Mouse (Mus musculus): Measurements from ENCODE around the gene Psrc1. TPM values are rescaled to one million over a fixed set of nuclear protein-coding genes. Genes with fewer than 3 reads are reported as not detected.

The Psrc1 gene
- polyA plus RNA-seq, 1 experiment from 2014 or later = 34.9 TPM

DNA sequence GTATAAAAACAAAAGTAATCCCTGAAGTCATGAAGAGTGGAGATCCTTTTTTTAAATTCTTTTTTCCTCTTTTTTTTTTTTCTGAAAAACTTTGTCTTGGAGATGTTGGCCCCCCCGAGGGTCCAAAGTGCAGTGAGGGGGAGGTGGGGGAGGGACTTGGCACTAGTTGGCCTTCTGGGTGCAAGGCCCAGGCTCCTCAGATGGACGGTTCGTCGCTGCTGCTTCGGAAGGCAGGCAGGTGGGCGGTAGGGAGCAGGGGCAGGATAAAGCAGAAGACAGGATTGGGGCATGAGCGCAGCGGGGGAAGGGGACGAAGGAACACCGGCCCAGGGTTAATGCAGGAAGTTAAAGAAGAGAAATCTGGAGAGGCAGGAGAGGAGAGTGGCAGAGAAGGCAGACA lies 8.7 kb downstream of the Psrc1 start:
- Histone ChIP-seq H3K27ac (no peak overlapping the region), H3K9ac (no peak overlapping the region), H3K36me3 (0 out of 2 replicates have a peak, but pooled peaks cover 4% of the 10 kb centered on the region), H3K4me2 (peak overlapping the region; percentile 29), H3K4me1 (0 out of 2 replicates have a peak, but pooled peaks cover 7% of the 10 kb centered on the region), H3K27me3 (replicated peaks) (no peaks in the 10 kb centered on the region), H3K4me3 (replicated peaks) (no peak overlapping the region), H3K9me3 (no peaks in the 10 kb centered on the region)
- ATAC-seq (ENCODE audit: insufficient read depth, low FRiP score, low read depth) = no peak
- WGBS = 13% methylated on average over 10 of the region's 10 CpGs

DNA sequence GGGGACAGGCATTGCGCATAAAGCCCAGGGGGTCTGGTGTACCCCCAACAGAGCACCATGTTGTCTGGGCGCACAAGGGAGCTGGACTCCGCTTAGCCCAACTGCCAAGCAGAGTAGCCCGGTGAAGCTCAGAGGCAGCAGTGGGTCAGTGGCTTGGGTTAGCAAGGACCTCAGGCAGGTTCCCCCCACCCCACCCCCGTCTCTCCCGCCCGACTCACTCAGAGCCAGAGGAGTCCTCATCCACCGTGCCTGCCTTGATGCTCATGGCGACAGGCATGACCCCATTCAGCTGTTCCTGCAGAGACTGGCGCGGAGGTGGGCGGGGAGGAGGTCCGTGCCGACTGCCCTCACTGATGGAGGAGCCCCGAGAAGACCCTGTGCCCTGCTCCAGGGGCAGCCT lies 9.2 kb downstream of the Psrc1 start:
- H3K4me1 ChIP-seq = 0 out of 2 replicates have a peak, but pooled peaks cover 7% of the 10 kb centered on the region
- H3K27ac ChIP-seq = no peak overlapping the region
- H3K4me2 ChIP-seq = no peak overlapping the region
- no peak overlapping the region for H3K9ac ChIP-seq
- ATAC-seq (ENCODE audit: insufficient read depth, low FRiP score, low read depth) = no peak
- H3K9me3 ChIP-seq = no peaks in the 10 kb centered on the region
- H3K27me3 ChIP-seq (replicated peaks) = no peaks in the 10 kb centered on the region
- 0 out of 2 replicates have a peak, but pooled peaks cover 4% of the 10 kb centered on the region for H3K36me3 ChIP-seq
- whole genome bisulfite sequencing = 49% methylated on average over 15 of the region's 15 CpGs
- H3K4me3 ChIP-seq (replicated peaks) = no peak overlapping the region

GRCm38 (mm10) chr3:108398281-108398680 lies 14.6 kb downstream of the Psrc1 start:
- Histone ChIP-seq H3K27me3 (replicated peaks) (no peaks in the 10 kb centered on the region), H3K36me3 (peaks cover 12% of the 10 kb centered on the region; the same call in 1 of the 2 replicates), H3K4me2 (no peak overlapping the region), H3K9ac (no peak overlapping the region), H3K4me3 (replicated peaks) (no peak overlapping the region), H3K9me3 (no peaks in the 10 kb centered on the region), H3K4me1 (0 out of 2 replicates have a peak, but pooled peaks cover 3% of the 10 kb centered on the region), H3K27ac (no peak overlapping the region)
- WGBS = 89% methylated on average over 9 of the region's 9 CpGs
- no peak for ATAC-seq (ENCODE audit: insufficient read depth, low FRiP score, low read depth)

- Histone ChIP-seq H3K27me3 (replicated peaks) (no peaks in the 10 kb centered on the region), H3K36me3 (peaks cover 12% of the 10 kb centered on the region; the same call in 1 of the 2 replicates), H3K4me3 (replicated peaks) (no peak overlapping the region), H3K4me2 (no peak overlapping the region), H3K4me1 (0 out of 2 replicates have a peak, but pooled peaks cover 3% of the 10 kb centered on the region), H3K9me3 (no peaks in the 10 kb centered on the region), H3K27ac (no peak overlapping the region), H3K9ac (no peak overlapping the region)
- 73% methylated on average over 5 of the region's 5 CpGs for WGBS
- ATAC-seq (ENCODE audit: insufficient read depth, low FRiP score, low read depth) = no peak
Observed at GRCm38 (mm10) chr3:108400442-108400841, 16.8 kb downstream of the Psrc1 start.

GRCm38 (mm10) chr3:108401692-108402527 lies 18.3 kb downstream of the Psrc1 start:
- 27% methylated on average over 22 of the region's 22 CpGs for WGBS
- Histone ChIP-seq H3K27ac (peak overlapping the region; percentile 48), H3K4me1 (0 out of 2 replicates have a peak, but pooled peaks cover 3% of the 10 kb centered on the region), H3K36me3 (peaks cover 8% of the 10 kb centered on the region; the same call in 1 of the 2 replicates), H3K4me3 (replicated peaks) (no peak overlapping the region), H3K27me3 (replicated peaks) (no peaks in the 10 kb centered on the region), H3K9ac (no peak overlapping the region), H3K9me3 (no peaks in the 10 kb centered on the region), H3K4me2 (peak overlapping the region; percentile 30)
- peak; percentile 91 for ATAC-seq (ENCODE audit: insufficient read depth, low FRiP score, low read depth)

DNA sequence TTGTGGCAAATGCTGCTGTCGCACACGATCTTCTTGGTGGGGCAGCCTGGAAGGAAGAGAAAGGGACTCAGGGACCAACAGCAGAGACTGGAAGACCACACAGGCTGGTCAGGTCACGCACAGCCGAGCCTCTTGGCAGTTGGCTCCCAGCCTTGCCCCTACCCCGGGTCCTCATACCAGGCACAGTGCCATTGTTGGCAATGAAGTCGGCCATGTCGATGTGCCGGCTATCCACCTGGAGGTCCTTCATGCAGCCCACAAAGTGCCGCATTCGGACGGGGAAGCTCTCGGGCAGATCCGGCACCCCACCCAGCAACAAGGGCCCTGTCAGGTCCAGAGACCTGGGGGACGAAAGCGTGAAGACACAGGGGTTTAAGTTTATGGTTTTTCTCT lies 18.9 kb downstream of the Psrc1 start:
- no peaks in the 10 kb centered on the region for H3K9me3 ChIP-seq
- no peak overlapping the region for H3K4me2 ChIP-seq
- WGBS = 89% methylated on average over 15 of the region's 15 CpGs
- no peak for ATAC-seq (ENCODE audit: insufficient read depth, low FRiP score, low read depth)
- no peak overlapping the region for H3K4me3 ChIP-seq (replicated peaks)
- no peaks in the 10 kb centered on the region for H3K27me3 ChIP-seq (replicated peaks)
- peak overlapping the region; percentile 48 for H3K27ac ChIP-seq
- peaks cover 8% of the 10 kb centered on the region; the same call in 1 of the 2 replicates for H3K36me3 ChIP-seq
- no peak overlapping the region for H3K9ac ChIP-seq
- H3K4me1 ChIP-seq = 0 out of 2 replicates have a peak, but pooled peaks cover 3% of the 10 kb centered on the region

GRCm38 (mm10) chr3:108405536-108406305 lies 22.1 kb downstream of the Psrc1 start:
- H3K9me3 ChIP-seq = no peaks in the 10 kb centered on the region
- no peak overlapping the region for H3K9ac ChIP-seq
- 52% methylated on average over 14 of the region's 14 CpGs for WGBS
- no peaks in the 10 kb centered on the region for H3K36me3 ChIP-seq
- H3K4me1 ChIP-seq = peaks cover 8% of the 10 kb centered on the region
- H3K4me3 ChIP-seq (replicated peaks) = no peak overlapping the region
- no peak overlapping the region for H3K27ac ChIP-seq
- ATAC-seq (ENCODE audit: insufficient read depth, low FRiP score, low read depth) = no peak
- no peaks in the 10 kb centered on the region for H3K27me3 ChIP-seq (replicated peaks)
- no peak overlapping the region for H3K4me2 ChIP-seq

DNA sequence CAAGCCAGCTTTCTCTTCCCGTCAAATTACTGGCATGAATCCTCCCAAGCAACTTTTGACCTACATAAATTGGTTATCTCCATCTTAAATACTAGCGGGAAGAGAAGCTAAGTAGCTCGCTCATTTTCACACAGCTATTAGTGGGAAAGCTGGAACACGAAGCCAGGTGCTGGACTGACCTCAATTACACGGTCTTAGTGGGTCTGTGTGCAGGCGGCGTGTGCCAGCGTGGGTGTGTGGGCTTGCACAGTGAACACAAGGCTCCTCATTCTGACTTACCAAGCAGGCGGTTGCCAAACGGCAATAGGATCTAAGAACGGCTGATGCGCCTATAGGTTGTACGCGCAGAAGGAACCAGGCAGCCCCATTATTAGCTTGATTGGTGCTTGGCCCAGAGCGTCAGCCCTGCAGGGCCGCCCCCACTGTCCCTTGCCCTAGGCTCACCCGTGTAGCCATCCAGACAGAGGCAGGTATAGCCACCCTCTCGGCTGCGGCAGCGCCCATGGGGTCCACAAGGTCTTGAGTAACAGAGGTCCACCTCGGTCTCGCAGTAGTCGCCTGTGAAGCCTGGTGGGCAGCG lies 22.8 kb downstream of the Psrc1 start:
- no peak overlapping the region for H3K4me3 ChIP-seq (replicated peaks)

DNA sequence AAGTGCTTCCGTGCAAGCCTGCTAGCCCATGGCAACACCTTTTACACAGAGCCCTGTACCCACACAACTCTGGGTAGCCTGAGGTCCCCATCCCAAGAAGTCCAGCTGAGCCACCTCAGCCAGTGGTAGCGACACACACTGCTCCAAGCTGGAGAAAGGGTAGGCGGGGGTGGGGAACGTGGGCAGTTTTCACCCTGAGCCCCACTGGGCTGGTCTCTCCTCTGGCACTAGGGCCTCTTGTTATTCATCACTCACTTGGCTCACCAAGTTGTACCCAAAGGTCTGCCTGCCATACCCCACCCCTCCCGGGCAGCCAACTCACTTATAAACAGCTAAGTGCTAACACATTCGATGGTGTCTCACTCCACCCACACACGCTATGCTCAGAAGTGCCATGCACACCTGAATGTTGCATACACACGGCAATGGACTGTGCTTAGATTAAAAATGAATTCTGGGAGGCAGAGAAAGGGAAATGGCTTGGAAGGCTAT lies 24.9 kb downstream of the Psrc1 start:
- no peak overlapping the region for H3K4me3 ChIP-seq (replicated peaks)
- H3K4me1 ChIP-seq = peaks cover 19% of the 10 kb centered on the region
- H3K4me2 ChIP-seq = no peak overlapping the region
- H3K27me3 ChIP-seq (replicated peaks) = no peaks in the 10 kb centered on the region
- WGBS = 88% methylated on average over 8 of the region's 8 CpGs
- no peak overlapping the region for H3K9ac ChIP-seq
- peaks cover 12% of the 10 kb centered on the region for H3K36me3 ChIP-seq
- ATAC-seq (ENCODE audit: insufficient read depth, low FRiP score, low read depth) = no peak
- no peaks in the 10 kb centered on the region for H3K9me3 ChIP-seq
- no peak overlapping the region for H3K27ac ChIP-seq

More for the DNA sequence above, 22.8 kb downstream of the Psrc1 start:
- Histone ChIP-seq H3K27ac (no peak overlapping the region), H3K4me2 (no peak overlapping the region), H3K9ac (peak overlapping the region; percentile 6; the same call in 1 of the 2 replicates), H3K36me3 (no peaks in the 10 kb centered on the region), H3K4me1 (peaks cover 14% of the 10 kb centered on the region), H3K27me3 (replicated peaks) (no peaks in the 10 kb centered on the region), H3K9me3 (no peaks in the 10 kb centered on the region)
- 88% methylated on average over 24 of the region's 24 CpGs for WGBS
- ATAC-seq (ENCODE audit: insufficient read depth, low FRiP score, low read depth) = no peak

DNA sequence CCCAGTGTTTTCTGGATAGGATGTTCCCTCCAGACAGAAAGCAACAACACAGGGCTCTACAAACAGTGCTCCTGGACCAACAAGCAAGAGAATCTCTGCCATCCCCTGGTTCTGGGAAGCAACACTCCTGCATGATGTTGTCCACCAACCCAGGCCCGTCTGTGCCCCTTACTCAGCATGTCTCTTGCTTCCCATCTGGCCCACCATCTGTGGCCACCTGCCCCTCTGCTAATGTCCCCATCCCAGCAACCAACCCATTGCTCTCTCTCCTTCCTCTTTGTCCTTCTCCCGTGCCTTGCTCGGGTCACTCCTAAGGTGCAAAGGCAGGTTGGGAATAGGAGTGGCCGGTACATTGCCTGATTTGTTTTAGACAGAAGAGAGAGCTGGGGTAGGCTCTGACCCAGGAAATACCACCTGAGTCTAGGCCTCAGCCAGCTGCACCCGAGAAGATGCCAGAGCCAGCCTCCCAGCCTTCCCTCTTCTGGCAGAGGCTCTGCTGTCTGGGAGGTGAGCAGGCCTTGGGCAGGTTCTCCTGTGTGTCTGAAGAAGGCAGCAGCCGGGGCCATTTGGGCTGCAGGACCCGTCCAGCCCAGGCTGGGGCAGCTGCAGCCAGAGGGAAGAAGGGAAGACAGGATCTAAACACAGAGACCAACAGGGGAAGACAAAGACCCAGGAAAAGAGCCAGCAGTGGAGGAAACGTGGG lies 26.2 kb downstream of the Psrc1 start:
- WGBS = 48% methylated on average over 8 of the region's 8 CpGs
- Histone ChIP-seq H3K27me3 (replicated peaks) (no peaks in the 10 kb centered on the region), H3K4me2 (peak overlapping the region; percentile 6; the same call in 1 of the 2 replicates), H3K36me3 (peaks cover 21% of the 10 kb centered on the region), H3K27ac (no peak overlapping the region), H3K4me3 (replicated peaks) (no peak overlapping the region), H3K4me1 (peaks cover 19% of the 10 kb centered on the region), H3K9me3 (no peaks in the 10 kb centered on the region), H3K9ac (no peak overlapping the region)
- no peak for ATAC-seq (ENCODE audit: insufficient read depth, low FRiP score, low read depth)

DNA sequence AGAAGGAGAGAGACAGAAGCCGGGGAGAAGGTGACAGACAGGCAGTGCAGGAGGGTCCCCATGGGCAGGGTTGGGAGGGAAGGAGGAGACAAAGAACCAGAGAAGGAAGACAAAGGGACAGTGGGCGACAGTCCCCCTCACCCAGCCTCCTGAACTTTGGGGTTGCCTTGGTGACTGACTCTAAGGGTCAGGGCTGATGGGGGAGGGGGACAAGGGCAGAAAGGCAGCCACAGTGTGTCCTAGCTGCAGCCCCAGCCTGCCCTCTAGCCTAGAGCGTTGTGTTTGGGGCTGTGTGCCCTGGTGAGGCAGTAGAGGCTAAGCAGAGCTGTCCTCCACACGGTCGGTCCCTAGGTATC lies 26.7 kb downstream of the Psrc1 start:
- Histone ChIP-seq H3K9ac (no peak overlapping the region), H3K4me2 (peak overlapping the region; percentile 36; the same call in 1 of the 2 replicates), H3K9me3 (no peaks in the 10 kb centered on the region), H3K4me3 (replicated peaks) (no peak overlapping the region), H3K27ac (0 out of 2 replicates have a peak overlapping the region, but pooled peaks have one; percentile 3), H3K27me3 (replicated peaks) (no peaks in the 10 kb centered on the region), H3K36me3 (peaks cover 21% of the 10 kb centered on the region), H3K4me1 (peaks cover 23% of the 10 kb centered on the region)
- 25% methylated on average over 5 of the region's 5 CpGs for WGBS
- no peak for ATAC-seq (ENCODE audit: insufficient read depth, low FRiP score, low read depth)

All from stomach, embryonic 15.5 days (tissue).